Mouse (Mus musculus): ENCODE data around the gene Mrgprb4. TPM values are rescaled to one million over a fixed set of nuclear protein-coding genes. Genes with fewer than 3 reads are reported as not detected.

Gene Mrgprb4
- not detected in 2 replicates for polyA plus RNA-seq (2015; fragmentation: Nextera tagmentation; extraction: Ambion mirVana)

GRCm38 (mm10) chr7:48199188-48199587 lies at the start of gene Mrgprb4:
Gene Mrgprb4 (minus strand): TSS chr7:48199288.

DNA sequence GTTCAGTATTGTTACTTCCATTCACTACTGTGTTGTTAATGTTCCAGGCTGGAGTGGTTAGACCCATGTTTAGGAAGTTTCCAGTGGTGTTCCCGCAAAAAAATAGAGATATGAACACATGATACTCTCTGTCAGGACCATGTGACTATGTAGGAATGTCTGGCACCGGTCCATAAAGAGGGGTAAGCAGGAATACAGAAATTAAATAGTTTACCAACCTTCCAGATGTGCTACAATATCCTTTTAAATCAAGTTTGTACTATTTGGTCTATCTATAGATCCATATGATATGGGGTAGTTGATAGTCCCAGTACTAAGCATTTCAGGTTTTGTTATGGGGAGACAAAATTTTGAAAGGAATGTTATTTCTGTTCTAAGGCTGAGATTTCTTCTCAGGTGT lies 30.2 kb downstream of the Mrgprb4 start, which contains the start of gene Mrgprb5:
Gene Mrgprb5, minus strand, starts transcription at position 101 of the 400 bp plus-strand sequence.

Other genes with a start within 250 kb of the Mrgprb4 start
- gene Mrgpra4, start 217.2 kb downstream of the Mrgprb4 start, polyA plus RNA-seq (2015; fragmentation: Nextera tagmentation; extraction: Ambion mirVana): 0.15 and 0.40 TPM in 2 replicates
- gene Mrgprx1, start 171.7 kb downstream of the Mrgprb4 start, polyA plus RNA-seq (2015; fragmentation: Nextera tagmentation; extraction: Ambion mirVana): not detected in 2 replicates
- not detected in 2 replicates for gene Mrgprb5, start 30.3 kb downstream of the Mrgprb4 start, polyA plus RNA-seq (2015; fragmentation: Nextera tagmentation; extraction: Ambion mirVana)
- gene Mrgprb8, start 189.2 kb upstream of the Mrgprb4 start, polyA plus RNA-seq (2015; fragmentation: Nextera tagmentation; extraction: Ambion mirVana): 0.47 and 1.5 TPM in 2 replicates